8 mouse cellular contexts compared by ENCODE assay signal in genomic region chr11:70982030-70982429, GRCm38 (mm10). TPM values are rescaled to one million over a fixed set of nuclear protein-coding genes. Genes with fewer than 3 reads are reported as not detected.
DNase-seq lines count a peak whose midpoint lies in the region; ATAC-seq and TF ChIP-seq lines count a peak whose summit lies in the region.

No protein-coding gene starts in this region.

- H3K79me2 ChIP-seq in C2C12 (ENCODE audit: control insufficient read depth, insufficient read depth), result peaks cover 49% of the 10 kb centered on the region

- TF ChIP-seq CTCF in C2C12 (IDR thresholded peaks at IDR 0.05; ENCODE audit: control insufficient read depth, insufficient read depth, insufficient read length), result no peak
- TF ChIP-seq CTCF in liver, embryonic 14.5 days (IDR thresholded peaks at IDR 0.05; ENCODE audit: low read depth), result no peak

- ATAC-seq in forebrain, embryonic 13.5 days, result no peak
- no peak for ATAC-seq in liver, embryonic 14.5 days (ENCODE audit: insufficient read depth)
- no peak for ATAC-seq in cerebellum, adult (ENCODE audit: insufficient number of reproducible peaks, low FRiP score, low TSS enrichment)

- DNase-seq in heart, embryonic 10.5 days (ENCODE audit: low spot score), result no peak
- DNase-seq in heart, adult 8-10 months (ENCODE audit: low spot score), result no peak
- no peak for DNase-seq in liver, embryonic 14.5 days (ENCODE audit: low read depth in 3 of 3, low spot score in 3 of 3)
- no peak for DNase-seq in retina, embryonic 14.5 days (ENCODE audit: low spot score)
- DNase-seq in left cerebral cortex, adult 8-10 months (ENCODE audit: low spot score in 2 of 2), result no peak

- H3K27me3 ChIP-seq in heart, embryonic 10.5 days (ENCODE audit: insufficient read depth, poor library complexity, severe bottlenecking), result no peaks in the 10 kb centered on the region
- no peaks in the 10 kb centered on the region for H3K27me3 ChIP-seq in C2C12 (ENCODE audit: control insufficient read depth, insufficient read depth, insufficient read length)
- no peaks in the 10 kb centered on the region for H3K27me3 ChIP-seq in forebrain, embryonic 13.5 days
- H3K27me3 ChIP-seq in liver, embryonic 14.5 days (ENCODE audit: control insufficient read depth, insufficient read depth, low read length), result no peaks in the 10 kb centered on the region

- no peak for TF ChIP-seq EP300 in liver, embryonic 14.5 days (IDR thresholded peaks at IDR 0.05; ENCODE audit: low read depth)

- 8% methylated on average over 12 of the region's 12 CpGs for WGBS in heart, embryonic 10.5 days
- WGBS in forebrain, embryonic 13.5 days, result 9% methylated on average over 12 of the region's 12 CpGs
- 2% methylated on average over 12 of the region's 12 CpGs for WGBS in liver, embryonic 14.5 days (ENCODE audit: insufficient replicate concordance)

- H3K4me1 ChIP-seq in heart, embryonic 10.5 days, result peaks cover 12% of the 10 kb centered on the region; the same call in 1 of the 2 replicates
- peaks cover 14% of the 10 kb centered on the region for H3K4me1 ChIP-seq in forebrain, embryonic 13.5 days
- peaks cover 6 to 9% of the 10 kb centered on the region in 2 experiments for H3K4me1 ChIP-seq in liver, embryonic 14.5 days (replicated peaks; ENCODE audit: control insufficient read depth in 2 of 2, insufficient read depth in 2 of 2, low read length in 1 of 2)

- peaks cover 32% of the 10 kb centered on the region for H3K79me3 ChIP-seq in C2C12 (ENCODE audit: low read depth)

- H3ac ChIP-seq in C2C12 (ENCODE audit: control insufficient read depth, insufficient read length, low read depth), result peak overlapping the region; percentile 71

- peak overlapping the region; percentile 66 for H3K4me2 ChIP-seq in forebrain, embryonic 13.5 days
- peak overlapping the region; percentile 98 for H3K4me2 ChIP-seq in liver, embryonic 14.5 days (ENCODE audit: low read depth)

- H3K27ac ChIP-seq in heart, embryonic 10.5 days, result peak overlapping the region; percentile 96
- no peak overlapping the region for H3K27ac ChIP-seq in forebrain, embryonic 13.5 days
- H3K27ac ChIP-seq in liver, embryonic 14.5 days, result peak overlapping the region; percentile 20

- H3K9me3 ChIP-seq in heart, embryonic 10.5 days, result no peaks in the 10 kb centered on the region
- no peaks in the 10 kb centered on the region for H3K9me3 ChIP-seq in forebrain, embryonic 13.5 days (replicated peaks)
- no peaks in the 10 kb centered on the region for H3K9me3 ChIP-seq in liver, embryonic 14.5 days (ENCODE audit: control insufficient read depth, low read length)

- H3K9ac ChIP-seq in forebrain, embryonic 13.5 days, result peak overlapping the region; percentile 95
- peak overlapping the region; percentile 85 for H3K9ac ChIP-seq in liver, embryonic 14.5 days (replicated peaks)

- peaks cover 72% of the 10 kb centered on the region for H3K36me3 ChIP-seq in heart, embryonic 10.5 days
- peaks cover 81% of the 10 kb centered on the region for H3K36me3 ChIP-seq in C2C12 (ENCODE audit: control insufficient read depth, insufficient read depth)
- peaks cover 71% of the 10 kb centered on the region for H3K36me3 ChIP-seq in forebrain, embryonic 13.5 days (ENCODE audit: poor library complexity, severe bottlenecking)
- H3K36me3 ChIP-seq in liver, embryonic 14.5 days (replicated peaks; ENCODE audit: control insufficient read depth, insufficient read depth, low read depth), result peaks cover 36% of the 10 kb centered on the region

- peak overlapping the region; percentile 98 for H3K4me3 ChIP-seq in heart, embryonic 10.5 days
- peak overlapping the region; percentile 90 for H3K4me3 ChIP-seq in C2C12 (ENCODE audit: insufficient read depth, poor library complexity, severe bottlenecking)
- H3K4me3 ChIP-seq in forebrain, embryonic 13.5 days, result peak overlapping the region; percentile 100
- peak overlapping the region; percentile 89 to 97 for H3K4me3 ChIP-seq in liver, embryonic 14.5 days (ENCODE audit: insufficient read depth in 1 of 2, low read depth in 2 of 2, low read length in 2 of 2)

TF ChIP-seq in C2C12, 6 proteins besides CTCF, POLR2A, EP300 and RAD21:
- TF ChIP-seq CEBPB (IDR thresholded peaks at IDR 0.05; ENCODE audit: low read depth), result peak; percentile 71
- no peak for TF ChIP-seq MYOG (IDR thresholded peaks at IDR 0.05; ENCODE audit: control insufficient read depth, extremely low read depth, insufficient read length)

RNA-seq across cellular contexts. Expression of gene C1qbp, which starts 0.8 kb away (rescaled TPM):
- polyA plus RNA-seq in heart, embryonic 10.5 days (2016; fragmentation: Nextera tagmentation; extraction: Ambion mirVana), result 359 and 388 TPM in 2 replicates
- 100 to 1,000 TPM; 205 to 232 (median 222) TPM for total RNA-seq in heart, adult 8-10 months (2022)
- polyA plus RNA-seq in C2C12 (2012; fragmentation: generic; extraction: Trizol), result 386 TPM
- polyA plus RNA-seq in forebrain, embryonic 13.5 days (2015; fragmentation: Nextera tagmentation; extraction: Ambion mirVana), result 229 and 242 TPM in 2 replicates
- 72.4 and 129 TPM in 2 replicates for polyA plus RNA-seq in liver, embryonic 14.5 days (2012; rRNA removed)
- 162 and 186 TPM in 2 replicates for polyA plus RNA-seq in liver, embryonic 14.5 days (2014; fragmentation: Nextera tagmentation; extraction: Ambion mirVana)
- 100 to 1,000 TPM; 104 to 113 (median 108) TPM for total RNA-seq in left cerebral cortex, adult 8-10 months (2022)

RNA-seq across cellular contexts. Expression of gene Rpain, which starts 12.0 kb away (rescaled TPM):
- polyA plus RNA-seq in heart, embryonic 10.5 days (2016; fragmentation: Nextera tagmentation; extraction: Ambion mirVana), result 61.4 and 63.6 TPM in 2 replicates
- total RNA-seq in heart, adult 8-10 months (2022), result 10 to 100 TPM; 15.7 to 17.6 (median 16.7) TPM
- 34.4 TPM for polyA plus RNA-seq in C2C12 (2012; fragmentation: generic; extraction: Trizol)
- 92.5 and 96.0 TPM in 2 replicates for polyA plus RNA-seq in forebrain, embryonic 13.5 days (2015; fragmentation: Nextera tagmentation; extraction: Ambion mirVana)
- 49.4 and 60.2 TPM in 2 replicates for polyA plus RNA-seq in liver, embryonic 14.5 days (2012; rRNA removed)
- polyA plus RNA-seq in liver, embryonic 14.5 days (2014; fragmentation: Nextera tagmentation; extraction: Ambion mirVana), result 109 and 113 TPM in 2 replicates
- total RNA-seq in left cerebral cortex, adult 8-10 months (2022), result 10 to 100 TPM; 29.7 to 44.8 (median 37.6) TPM

RNA-seq across cellular contexts. Expression of gene Nup88, which starts 12.3 kb away (rescaled TPM):
- 129 and 139 TPM in 2 replicates for polyA plus RNA-seq in heart, embryonic 10.5 days (2016; fragmentation: Nextera tagmentation; extraction: Ambion mirVana)
- 10 to 100 TPM; 42.5 to 49.0 (median 45.9) TPM for total RNA-seq in heart, adult 8-10 months (2022)
- polyA plus RNA-seq in C2C12 (2012; fragmentation: generic; extraction: Trizol), result 57.1 TPM
- polyA plus RNA-seq in forebrain, embryonic 13.5 days (2015; fragmentation: Nextera tagmentation; extraction: Ambion mirVana), result 153 and 162 TPM in 2 replicates
- polyA plus RNA-seq in liver, embryonic 14.5 days (2012; rRNA removed), result 26.5 and 41.5 TPM in 2 replicates
- polyA plus RNA-seq in liver, embryonic 14.5 days (2014; fragmentation: Nextera tagmentation; extraction: Ambion mirVana), result 60.9 and 61.0 TPM in 2 replicates
- 10 to 100 TPM; 48.9 to 61.7 (median 56.8) TPM for total RNA-seq in left cerebral cortex, adult 8-10 months (2022)

RNA-seq across cellular contexts. Expression of gene Dhx33, which starts 22.2 kb away (rescaled TPM):
- 21.0 and 23.3 TPM in 2 replicates for polyA plus RNA-seq in heart, embryonic 10.5 days (2016; fragmentation: Nextera tagmentation; extraction: Ambion mirVana)
- 10 to 100 TPM in 3 of 4 experiments, 1 to 10 TPM in 1; 9.5 to 11.8 (median 10.6) TPM for total RNA-seq in heart, adult 8-10 months (2022)
- 14.9 TPM for polyA plus RNA-seq in C2C12 (2012; fragmentation: generic; extraction: Trizol)
- polyA plus RNA-seq in forebrain, embryonic 13.5 days (2015; fragmentation: Nextera tagmentation; extraction: Ambion mirVana), result 11.9 and 14.8 TPM in 2 replicates
- polyA plus RNA-seq in liver, embryonic 14.5 days (2012; rRNA removed), result 4.4 and 6.2 TPM in 2 replicates
- 4.9 and 5.8 TPM in 2 replicates for polyA plus RNA-seq in liver, embryonic 14.5 days (2014; fragmentation: Nextera tagmentation; extraction: Ambion mirVana)
- total RNA-seq in left cerebral cortex, adult 8-10 months (2022), result 10 to 100 TPM; 25.7 to 28.6 (median 26.2) TPM

RNA-seq across cellular contexts. Expression of gene Mis12, which starts 37.4 kb away (rescaled TPM):
- polyA plus RNA-seq in heart, embryonic 10.5 days (2016; fragmentation: Nextera tagmentation; extraction: Ambion mirVana), result 32.9 and 45.5 TPM in 2 replicates
- 1 to 10 TPM; 5.6 to 9.2 (median 6.9) TPM for total RNA-seq in heart, adult 8-10 months (2022)
- 18.4 TPM for polyA plus RNA-seq in C2C12 (2012; fragmentation: generic; extraction: Trizol)
- polyA plus RNA-seq in forebrain, embryonic 13.5 days (2015; fragmentation: Nextera tagmentation; extraction: Ambion mirVana), result 51.3 and 53.5 TPM in 2 replicates
- polyA plus RNA-seq in liver, embryonic 14.5 days (2012; rRNA removed), result 8.0 and 13.3 TPM in 2 replicates
- polyA plus RNA-seq in liver, embryonic 14.5 days (2014; fragmentation: Nextera tagmentation; extraction: Ambion mirVana), result 14.7 and 15.8 TPM in 2 replicates
- 10 to 100 TPM; 16.8 to 21.3 (median 18.4) TPM for total RNA-seq in left cerebral cortex, adult 8-10 months (2022)
